Comparison of ENCODE assay signal across 24 mouse cellular contexts in the genomic region with DNA sequence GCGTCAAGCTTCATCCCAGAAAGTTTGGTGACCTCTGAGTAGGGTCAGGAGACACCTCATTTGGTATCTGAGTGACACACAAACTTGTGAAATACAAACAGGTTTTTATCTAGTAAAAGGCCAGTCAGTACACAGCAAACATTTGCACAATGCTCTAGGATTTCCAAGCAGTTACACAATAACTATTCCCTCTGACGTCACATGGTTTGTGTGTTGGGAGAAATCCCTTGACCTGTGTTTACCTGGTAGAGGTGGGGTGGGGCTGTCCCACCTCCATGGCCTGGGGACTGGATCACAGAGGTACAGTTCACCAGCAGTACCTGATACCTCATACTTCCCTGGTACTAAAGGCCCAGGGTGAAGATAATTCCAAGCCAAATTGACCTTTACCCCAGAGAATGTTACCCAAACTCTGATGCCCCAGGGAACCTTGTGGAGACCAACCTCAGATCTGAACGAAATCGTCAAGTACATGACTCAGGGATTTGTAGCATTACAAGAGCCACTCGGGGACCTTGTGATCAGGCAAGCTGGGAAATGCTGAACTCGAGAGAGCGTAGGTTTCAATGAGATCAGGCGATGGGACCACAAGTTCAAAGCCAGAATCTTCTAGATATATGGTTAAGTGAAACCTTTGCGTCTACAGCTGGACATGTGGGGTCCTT. TPM values are rescaled to one million over a fixed set of nuclear protein-coding genes. Genes with fewer than 3 reads are reported as not detected.
DNase-seq lines count a peak whose midpoint lies in the region; ATAC-seq lines count a peak whose summit lies in the region.
"Had no signal": no experiment of that assay in that cellular context is flagged by ENCODE, and none has a peak within 500 bp of the region (broad histone marks: within the 10 kb centered on the region; RNA-seq: fewer than 3 reads in every experiment).

No protein-coding gene starts in this region.

- 55% methylated on average over 9 of the region's 9 CpGs for WGBS in liver, embryonic 15.5 days (ENCODE audit: insufficient replicate concordance)
- 53% methylated on average over 9 of the region's 9 CpGs for WGBS in liver, embryonic 16.5 days (ENCODE audit: insufficient replicate concordance)
- 82% methylated on average over 9 of the region's 9 CpGs for WGBS in heart, embryonic 11.5 days (ENCODE audit: insufficient replicate concordance)

- no peak for DNase-seq in liver
- peak; percentile 85 for DNase-seq in lung, postnatal 25 days (ENCODE audit: low spot score)
- peak; percentile 83 for DNase-seq in yolk sac, embryonic 10.5 days (ENCODE audit: low spot score)
- DNase-seq in adrenal gland, postnatal 25 days, result no peak
- DNase-seq: cerebellum, adult 2 months; cerebellum, postnatal 25 days; gastrocnemius, postnatal 36 days; layer of hippocampus, postnatal 36 days; midbrain, embryonic 14.5 days; retina, postnatal 1 day; right cerebral cortex, postnatal 25 days; spleen, adult 18-20 months; thymus, adult 2 months; thymus, postnatal 4 days had no signal

- no peak overlapping the region for H3K9ac ChIP-seq in liver, embryonic 15.5 days
- H3K9ac ChIP-seq in liver, embryonic 16.5 days (ENCODE audit: low read depth, low read length), result no peak overlapping the region
- no peak overlapping the region for H3K9ac ChIP-seq in heart, embryonic 11.5 days (ENCODE audit: low read depth, low read length)
- H3K9ac ChIP-seq: embryonic facial prominence, embryonic 12.5 days; forebrain, embryonic 12.5 days; hindbrain, embryonic 15.5 days; limb, embryonic 12.5 days; lung, embryonic 15.5 days; neural tube, embryonic 12.5 days had no signal

- H3K9me3 ChIP-seq in liver, embryonic 15.5 days (replicated peaks), result no peaks in the 10 kb centered on the region
- H3K9me3 ChIP-seq in liver, embryonic 16.5 days (replicated peaks; ENCODE audit: control insufficient read depth, low read length), result no peaks in the 10 kb centered on the region
- no peaks in the 10 kb centered on the region for H3K9me3 ChIP-seq in heart, embryonic 11.5 days (replicated peaks; ENCODE audit: control insufficient read depth, low read length)
- H3K9me3 ChIP-seq: embryonic facial prominence, embryonic 12.5 days; forebrain, embryonic 12.5 days; hindbrain, embryonic 15.5 days; limb, embryonic 12.5 days; lung, embryonic 15.5 days; neural tube, embryonic 12.5 days had no signal

- peak; percentile 16 for ATAC-seq in liver, embryonic 15.5 days (ENCODE audit: insufficient read depth)
- ATAC-seq in liver, embryonic 16.5 days (ENCODE audit: low read depth), result peak; percentile 60
- no peak for ATAC-seq in heart, embryonic 11.5 days (replicated peaks; ENCODE audit: insufficient number of reproducible peaks, low FRiP score, low TSS enrichment)

- no peak overlapping the region for H3K27ac ChIP-seq in liver, embryonic 15.5 days (replicated peaks)
- no peak overlapping the region for H3K27ac ChIP-seq in liver, embryonic 16.5 days (ENCODE audit: low read length)
- H3K27ac ChIP-seq in heart, embryonic 11.5 days (ENCODE audit: low read depth, low read length), result no peak overlapping the region
- H3K27ac ChIP-seq: embryonic facial prominence, embryonic 12.5 days; forebrain, embryonic 12.5 days; hindbrain, embryonic 15.5 days; limb, embryonic 12.5 days; lung, embryonic 15.5 days; neural tube, embryonic 12.5 days had no signal

- H3K4me2 ChIP-seq in liver, embryonic 15.5 days, result no peak overlapping the region
- no peak overlapping the region for H3K4me2 ChIP-seq in liver, embryonic 16.5 days (ENCODE audit: low read depth, low read length)
- no peak overlapping the region for H3K4me2 ChIP-seq in heart, embryonic 11.5 days
- H3K4me2 ChIP-seq: embryonic facial prominence, embryonic 12.5 days; forebrain, embryonic 12.5 days; hindbrain, embryonic 15.5 days; limb, embryonic 12.5 days; lung, embryonic 15.5 days; neural tube, embryonic 12.5 days had no signal

- no peak overlapping the region for H3K4me3 ChIP-seq in liver, embryonic 15.5 days (replicated peaks)
- H3K4me3 ChIP-seq in liver, embryonic 16.5 days (ENCODE audit: low read depth, low read length), result no peak overlapping the region
- H3K4me3 ChIP-seq in heart, embryonic 11.5 days (ENCODE audit: low read depth, low read length), result no peak overlapping the region
- H3K4me3 ChIP-seq: embryonic facial prominence, embryonic 12.5 days; forebrain, embryonic 12.5 days; hindbrain, embryonic 15.5 days; limb, embryonic 12.5 days; lung, embryonic 15.5 days; megakaryocyte, embryonic 14.5 days; neural tube, embryonic 12.5 days had no signal

- peaks cover 24% of the 10 kb centered on the region for H3K4me1 ChIP-seq in liver, embryonic 15.5 days (replicated peaks)
- peaks cover 20% of the 10 kb centered on the region for H3K4me1 ChIP-seq in liver, embryonic 16.5 days (ENCODE audit: control insufficient read depth, low read depth, low read length)
- peaks cover 2% of the 10 kb centered on the region; the same call in 1 of the 2 replicates for H3K4me1 ChIP-seq in heart, embryonic 11.5 days (ENCODE audit: control insufficient read depth, insufficient read depth, low read length)
- H3K4me1 ChIP-seq: embryonic facial prominence, embryonic 12.5 days had no signal

- no peaks in the 10 kb centered on the region for H3K36me3 ChIP-seq in liver, embryonic 15.5 days (replicated peaks)
- H3K36me3 ChIP-seq in liver, embryonic 16.5 days (ENCODE audit: control insufficient read depth, insufficient read depth), result no peaks in the 10 kb centered on the region
- no peaks in the 10 kb centered on the region for H3K36me3 ChIP-seq in heart, embryonic 11.5 days (ENCODE audit: control insufficient read depth, insufficient read depth, low read length)
- H3K36me3 ChIP-seq: embryonic facial prominence, embryonic 12.5 days; forebrain, embryonic 12.5 days; hindbrain, embryonic 15.5 days; limb, embryonic 12.5 days; lung, embryonic 15.5 days; neural tube, embryonic 12.5 days had no signal

- peaks cover 55% of the 10 kb centered on the region for H3K27me3 ChIP-seq in liver, embryonic 15.5 days
- peaks cover 31% of the 10 kb centered on the region for H3K27me3 ChIP-seq in liver, embryonic 16.5 days (ENCODE audit: control insufficient read depth, insufficient read depth, low read depth, low read length)
- no peaks in the 10 kb centered on the region for H3K27me3 ChIP-seq in heart, embryonic 11.5 days (ENCODE audit: control insufficient read depth, insufficient read depth, low read length)
- H3K27me3 ChIP-seq: embryonic facial prominence, embryonic 12.5 days; hindbrain, embryonic 15.5 days; limb, embryonic 12.5 days; lung, embryonic 15.5 days had no signal

RNA-seq across cellular contexts. Expression of a gene that starts 5.2 kb away (rescaled TPM):
- 72.8 and 74.4 TPM in 2 replicates for polyA plus RNA-seq in liver, embryonic 15.5 days (2015; fragmentation: Nextera tagmentation; extraction: Ambion mirVana)
- 76.1 and 79.3 TPM in 2 replicates for polyA plus RNA-seq in liver, embryonic 16.5 days (2015; fragmentation: Nextera tagmentation; extraction: Ambion mirVana)
- polyA plus RNA-seq in heart, embryonic 11.5 days (2014; fragmentation: Nextera tagmentation; extraction: Ambion mirVana), result 60.7 and 73.4 TPM in 2 replicates
- total RNA-seq in adrenal gland, postnatal 25 days (2021), result 376 and 405 TPM in 2 replicates

Comparison
In these comparisons a context has a peak if more than half of its experiments do, and no peak if none do; other contexts are left out.
1. DNase-seq: peak in lung, postnatal 25 days (single experiment) and yolk sac, embryonic 10.5 days (single experiment); none in liver (single experiment) and adrenal gland, postnatal 25 days (single experiment).